Mouse (Mus musculus) hindbrain, postnatal 0 days (tissue): ENCODE results near the gene Tekt5. TPM values are rescaled to one million over a fixed set of nuclear protein-coding genes. Genes with fewer than 3 reads are reported as not detected.

Source experiments
- ATAC-seq: fragments of 200-750 bp; cut with Nextera tagmentation; 2 replicates; pipeline ENCODE4 v1.8.0; 2017; ENCODE audit warnings: mild to moderate bottlenecking, moderate TSS enrichment, moderate library complexity
- DNase-seq: peaks from one replicate; pipeline ENCODE4 v3.0.0-alpha.2; 2015; ENCODE audit warnings: low spot score
- H3K27ac ChIP-seq: fragments of 300-500 bp; sonication (generic); 2 replicates; pipeline ENCODE4 v1.5.1; 2014; ENCODE audit warnings: mild to moderate bottlenecking
- H3K27me3 ChIP-seq: fragments of 300-500 bp; sonication (generic); 2 replicates; pipeline ENCODE4 v1.6.1; 2014; ENCODE audit warnings: low read length, mixed read lengths; ENCODE audit not compliant: insufficient read depth
- H3K36me3 ChIP-seq: fragments of 300-500 bp; sonication (generic); 2 replicates; pipeline ENCODE4 v1.6.1; 2014; ENCODE audit warnings: low read length, mixed read lengths; ENCODE audit not compliant: insufficient read depth
- H3K4me1 ChIP-seq: fragments of 300-500 bp; sonication (generic); 2 replicates; pipeline ENCODE4 v1.6.1; 2014; ENCODE audit warnings: antibody characterized with exemption, low read length, mixed read lengths; ENCODE audit not compliant: insufficient read depth
- H3K4me2 ChIP-seq: fragments of 300-500 bp; sonication (generic); 2 replicates; pipeline ENCODE4 v1.6.1; 2014; ENCODE audit warnings: low read depth, mild to moderate bottlenecking, low read length, moderate library complexity, mixed read lengths
- H3K4me3 ChIP-seq: fragments of 300-500 bp; sonication (generic); 2 replicates; pipeline ENCODE4 v1.5.1; 2014; ENCODE audit warnings: low read length
- H3K9ac ChIP-seq: fragments of 300-500 bp; sonication (generic); replicated peaks from 2 replicates; pipeline ENCODE4 v1.6.1; 2014; ENCODE audit warnings: mild to moderate bottlenecking, low read length, moderate library complexity, mixed read lengths
- H3K9me3 ChIP-seq: fragments of 300-500 bp; sonication (generic); 2 replicates; pipeline ENCODE4 v1.6.1; 2016; ENCODE audit warnings: low read length, mixed read lengths
- CTCF ChIP-seq: IDR thresholded peaks from 2 replicates; pipeline ENCODE4 v1.5.1; 2016; ENCODE audit warnings: antibody characterized with exemption, control low read depth, low read depth
- WGBS: fragments of 180-500 bp; shearing (Covaris S2); extraction: QIAGEN DNeasy Blood & Tissue Kit; methylation state at CpG from one replicate; pipeline ENCODE4 v1.1.7; 2014; 5-methylcytosine and 5-hydroxymethylcytosine counted together
- polyA plus RNA-seq: library from polyadenylated mRNA; unstranded; fragments of >200 nt; fragmentation: Nextera tagmentation; extraction: Ambion mirVana; gene quantifications from 2 replicates; pipeline ENCODE4 v1.2.1, GENCODE M21; 2015
- total RNA-seq: library from RNA; depleted of rRNA; stranded (reverse); fragments of >200 nt; gene quantifications from 2 replicates; pipeline ENCODE4 v1.2.3, GENCODE M21; 2014

Tekt5 gene
- total and polyA plus RNA-seq, 2 experiments from 2014 or later = 10.2 to 28.2 TPM

GRCm38 (mm10) chr16:10369468-10369934, 25.8 kb downstream of the Tekt5 start:
- Histone ChIP-seq H3K9me3 (no peaks in the 10 kb centered on the region), H3K9ac (no peak overlapping the region), H3K4me2 (no peak overlapping the region), H3K27ac (peak overlapping the region; percentile 69), H3K27me3 (no peaks in the 10 kb centered on the region), H3K4me1 (peaks cover 2% of the 10 kb centered on the region), H3K4me3 (no peak overlapping the region), H3K36me3 (no peaks in the 10 kb centered on the region)
- TF ChIP-seq CTCF = no peak
- ATAC-seq (peak; percentile 82), DNase-seq (peak; percentile 74)
- 53% methylated on average over 3 of the region's 3 CpGs for WGBS

GRCm38 (mm10) chr16:10366240-10367217, 28.8 kb downstream of the Tekt5 start:
- 67% methylated on average over 14 of the region's 14 CpGs for WGBS

GRCm38 (mm10) chr16:10365796-10366195, 29.5 kb downstream of the Tekt5 start:
- Histone ChIP-seq H3K4me3 (no peak overlapping the region), H3K9me3 (no peaks in the 10 kb centered on the region), H3K4me1 (no peaks in the 10 kb centered on the region), H3K27me3 (no peaks in the 10 kb centered on the region), H3K9ac (no peak overlapping the region), H3K4me2 (no peak overlapping the region), H3K27ac (peak overlapping the region; percentile 49; the same call in 1 of the 2 replicates), H3K36me3 (no peaks in the 10 kb centered on the region)
- DNase-seq (no peak), ATAC-seq (no peak)
- TF ChIP-seq CTCF = no peak
- WGBS = 82% methylated on average over 4 of the region's 4 CpGs

More at GRCm38 (mm10) chr16:10366240-10367217, 28.8 kb downstream of the Tekt5 start:
- ATAC-seq (peak; percentile 85), DNase-seq (peak; percentile 75)
- no peaks in the 10 kb centered on the region for H3K9me3 ChIP-seq
- peak overlapping the region; percentile 49; the same call in 1 of the 2 replicates for H3K27ac ChIP-seq
- H3K27me3 ChIP-seq = no peaks in the 10 kb centered on the region
- no peaks in the 10 kb centered on the region for H3K36me3 ChIP-seq
- H3K4me1 ChIP-seq = no peaks in the 10 kb centered on the region
- TF ChIP-seq CTCF = no peak
- no peak overlapping the region for H3K9ac ChIP-seq
- no peak overlapping the region for H3K4me2 ChIP-seq
- no peak overlapping the region for H3K4me3 ChIP-seq

DNA sequence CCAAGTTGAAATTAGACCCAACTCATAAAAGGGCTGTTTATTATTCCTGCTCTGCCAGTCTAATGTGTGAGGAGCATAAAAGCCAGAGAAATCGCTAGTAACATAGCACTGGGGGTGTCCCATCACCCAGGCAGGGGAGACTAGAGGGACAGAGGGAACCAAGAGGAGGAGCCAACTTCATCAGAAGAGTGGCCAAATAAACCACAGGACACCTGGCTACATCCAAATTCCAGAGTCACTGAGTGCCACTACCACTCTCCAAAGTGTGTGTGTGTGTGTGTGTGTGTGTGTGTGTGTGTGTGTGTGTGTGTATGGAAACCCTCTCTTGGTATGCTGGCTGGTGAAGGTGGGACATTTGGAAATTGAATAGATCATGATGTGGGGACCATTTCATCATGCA, 32.2 kb downstream of the Tekt5 start:
- TF ChIP-seq CTCF = no peak
- DNase-seq (no peak), ATAC-seq (0 out of 2 replicates have a peak, but pooled peaks have one; percentile 50)
- Histone ChIP-seq H3K27me3 (no peaks in the 10 kb centered on the region), H3K27ac (no peak overlapping the region), H3K9ac (no peak overlapping the region), H3K4me1 (no peaks in the 10 kb centered on the region), H3K4me2 (no peak overlapping the region), H3K36me3 (no peaks in the 10 kb centered on the region), H3K9me3 (no peaks in the 10 kb centered on the region), H3K4me3 (no peak overlapping the region)
- WGBS = 28% methylated on average over 1 of the region's 1 CpGs

DNA sequence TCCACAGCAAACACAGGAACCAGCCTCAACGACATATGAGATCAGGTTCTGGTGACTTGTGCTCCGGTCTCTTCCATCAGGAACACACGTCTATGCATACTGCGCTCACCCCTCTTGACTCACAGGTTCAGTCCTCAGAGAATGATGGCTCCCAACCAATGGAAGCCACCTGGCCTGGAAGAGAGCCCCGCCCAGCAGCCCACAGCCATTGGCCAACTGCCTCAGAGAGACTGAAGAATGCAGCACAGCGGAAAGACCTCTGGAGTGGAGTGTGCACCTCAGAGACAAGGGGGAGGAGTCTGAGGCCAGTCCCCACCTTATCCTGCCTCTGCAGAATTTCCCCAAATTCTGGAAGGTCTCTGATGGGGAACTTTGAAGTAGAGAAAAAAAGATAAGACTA, 36.0 kb downstream of the Tekt5 start:
- no peaks in the 10 kb centered on the region for H3K27me3 ChIP-seq
- no peak for ATAC-seq
- no peak overlapping the region for H3K4me2 ChIP-seq
- no peaks in the 10 kb centered on the region for H3K4me1 ChIP-seq
- no peak for TF ChIP-seq CTCF
- no peak overlapping the region for H3K9ac ChIP-seq
- no peak for DNase-seq
- H3K27ac ChIP-seq = no peak overlapping the region
- no peaks in the 10 kb centered on the region for H3K36me3 ChIP-seq
- H3K9me3 ChIP-seq = no peaks in the 10 kb centered on the region
- WGBS = 86% methylated on average over 6 of the region's 6 CpGs
- H3K4me3 ChIP-seq = no peak overlapping the region

GRCm38 (mm10) chr16:10358010-10358934, 37.0 kb downstream of the Tekt5 start:
- DNase-seq (peak; percentile 81), ATAC-seq (peak; percentile 88)
- H3K27me3 ChIP-seq = no peaks in the 10 kb centered on the region
- H3K9ac ChIP-seq = peak overlapping the region; percentile 28; the same call in 1 of the 2 replicates
- peak overlapping the region; percentile 21 for H3K4me3 ChIP-seq
- H3K4me2 ChIP-seq = peak overlapping the region; percentile 50
- H3K27ac ChIP-seq = no peak overlapping the region
- no peaks in the 10 kb centered on the region for H3K36me3 ChIP-seq
- H3K9me3 ChIP-seq = no peaks in the 10 kb centered on the region
- WGBS = 20% methylated on average over 30 of the region's 30 CpGs
- H3K4me1 ChIP-seq = no peaks in the 10 kb centered on the region
- no peak for TF ChIP-seq CTCF
